7 mouse cellular contexts compared by ENCODE assay signal in the genomic region with DNA sequence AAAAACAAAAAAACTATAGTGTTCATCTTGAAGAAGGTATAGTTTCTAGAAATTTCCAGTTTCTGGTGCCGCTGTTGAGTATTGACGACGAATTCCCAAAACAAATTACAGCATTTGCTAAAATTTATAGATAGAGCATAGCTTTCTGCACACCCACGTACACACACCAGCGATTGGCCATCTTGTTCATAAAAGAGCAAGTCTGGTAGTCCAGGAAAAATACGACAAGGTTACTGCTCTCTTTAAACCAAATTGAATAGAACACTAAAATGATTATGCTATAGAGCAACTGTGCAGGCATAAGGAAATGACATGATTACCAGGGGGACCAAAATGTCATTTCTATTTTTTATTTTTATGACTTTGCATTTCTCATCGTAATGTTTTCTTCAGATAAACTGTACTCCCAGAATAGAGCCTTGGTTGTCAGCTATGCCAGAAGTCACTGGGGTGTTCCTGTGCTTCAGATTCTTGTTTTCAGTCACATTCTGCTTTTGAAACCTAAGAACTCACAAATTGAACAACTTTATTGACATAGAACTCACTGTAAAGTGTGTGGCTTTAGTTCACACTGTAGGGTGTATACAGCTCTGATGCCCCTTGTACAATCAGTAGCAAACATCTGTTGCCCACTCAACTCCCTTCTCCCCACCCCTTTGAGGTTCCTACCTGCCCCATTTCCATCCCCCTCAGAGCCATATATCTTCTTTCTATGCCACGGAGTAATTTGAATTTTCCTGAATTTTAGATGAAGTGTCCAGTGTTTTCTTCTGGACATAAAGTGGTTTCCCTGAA. TPM values are rescaled to one million over a fixed set of nuclear protein-coding genes. Genes with fewer than 3 reads are reported as not detected.
DNase-seq lines count a peak whose midpoint lies in the region; ATAC-seq lines count a peak whose summit lies in the region.

No protein-coding gene starts in this region.

- no peaks in the 10 kb centered on the region for H3K27me3 ChIP-seq in kidney, embryonic 15.5 days
- no peaks in the 10 kb centered on the region for H3K27me3 ChIP-seq in hindbrain, embryonic 15.5 days
- no peaks in the 10 kb centered on the region for H3K27me3 ChIP-seq in midbrain, embryonic 12.5 days

- H3K36me3 ChIP-seq in kidney, embryonic 15.5 days: no peaks in the 10 kb centered on the region
- no peaks in the 10 kb centered on the region for H3K36me3 ChIP-seq in hindbrain, embryonic 15.5 days
- no peaks in the 10 kb centered on the region for H3K36me3 ChIP-seq in midbrain, embryonic 12.5 days

- H3K4me1 ChIP-seq in kidney, embryonic 15.5 days: peaks cover 17% of the 10 kb centered on the region
- H3K4me1 ChIP-seq in hindbrain, embryonic 15.5 days (replicated peaks): peaks cover 19% of the 10 kb centered on the region
- peaks cover 9% of the 10 kb centered on the region for H3K4me1 ChIP-seq in midbrain, embryonic 12.5 days

- WGBS in kidney, embryonic 15.5 days: 63% methylated on average over 8 of the region's 8 CpGs
- 78% methylated on average over 8 of the region's 8 CpGs for WGBS in hindbrain, embryonic 15.5 days
- 78% methylated on average over 8 of the region's 8 CpGs for WGBS in midbrain, embryonic 12.5 days

- H3K9me3 ChIP-seq in kidney, embryonic 15.5 days (replicated peaks): no peaks in the 10 kb centered on the region
- H3K9me3 ChIP-seq in hindbrain, embryonic 15.5 days: no peaks in the 10 kb centered on the region
- no peaks in the 10 kb centered on the region for H3K9me3 ChIP-seq in midbrain, embryonic 12.5 days

- no peak for ATAC-seq in kidney, embryonic 15.5 days (replicated peaks; ENCODE audit: low FRiP score)
- ATAC-seq in hindbrain, embryonic 15.5 days (ENCODE audit: low FRiP score, low read depth): no peak
- ATAC-seq in midbrain, embryonic 12.5 days (ENCODE audit: low FRiP score, low read depth): no peak

- DNase-seq in kidney, adult 18-20 months: no peak
- peak; percentile 73 for DNase-seq in c-Kit-positive CD71-positive TER-119-positive erythroid progenitor cells, embryonic 14.5 days (ENCODE audit: low spot score)
- DNase-seq in gastrocnemius, adult 18-20 months (ENCODE audit: low spot score): no peak
- no peak for DNase-seq in frontal cortex, postnatal 36 days (ENCODE audit: low spot score in 2 of 2)

- peak overlapping the region; percentile 63 for H3K4me2 ChIP-seq in kidney, embryonic 15.5 days
- peak overlapping the region; percentile 69 for H3K4me2 ChIP-seq in hindbrain, embryonic 15.5 days
- H3K4me2 ChIP-seq in midbrain, embryonic 12.5 days (replicated peaks): peak overlapping the region; percentile 12

- H3K9ac ChIP-seq in kidney, embryonic 15.5 days: no peak overlapping the region
- no peak overlapping the region for H3K9ac ChIP-seq in hindbrain, embryonic 15.5 days
- H3K9ac ChIP-seq in midbrain, embryonic 12.5 days (replicated peaks): no peak overlapping the region

- no peak overlapping the region for H3K27ac ChIP-seq in kidney, embryonic 15.5 days
- no peak overlapping the region for H3K27ac ChIP-seq in hindbrain, embryonic 15.5 days (replicated peaks)
- H3K27ac ChIP-seq in midbrain, embryonic 12.5 days (replicated peaks): no peak overlapping the region

- H3K4me3 ChIP-seq in kidney, embryonic 15.5 days (replicated peaks): peak overlapping the region; percentile 95; the same call in 1 of the 2 replicates
- H3K4me3 ChIP-seq in hindbrain, embryonic 15.5 days: peak overlapping the region; percentile 97; the same call in 1 of the 2 replicates
- H3K4me3 ChIP-seq in midbrain, embryonic 12.5 days: no peak overlapping the region

RNA-seq across cellular contexts. Expression of a gene that starts 1.1 kb away (rescaled TPM):
- 27.0 and 29.5 TPM in 2 replicates for polyA plus RNA-seq in kidney, embryonic 15.5 days (2015; fragmentation: Nextera tagmentation; extraction: Ambion mirVana)
- polyA plus RNA-seq in hindbrain, embryonic 15.5 days (2015; fragmentation: Nextera tagmentation; extraction: Ambion mirVana): 26.5 and 28.3 TPM in 2 replicates
- 35.4 and 37.1 TPM in 2 replicates for polyA plus RNA-seq in midbrain, embryonic 12.5 days (2016; fragmentation: Nextera tagmentation; extraction: Ambion mirVana)
- 10 to 100 TPM; 40.4 to 47.1 TPM for total RNA-seq in gastrocnemius, adult 18-20 months (2021)

Comparison
In these comparisons a context has a peak if more than half of its experiments do, and no peak if none do; other contexts are left out.
1. H3K4me2 ChIP-seq: peak in every context shown above with its lines; median percentile 69 in hindbrain, embryonic 15.5 days; 63 in kidney, embryonic 15.5 days; 12 in midbrain, embryonic 12.5 days.